Mouse (Mus musculus) adrenal gland, postnatal 10 days (tissue): Measurements from ENCODE around the gene Rgs12. TPM values are rescaled to one million over a fixed set of nuclear protein-coding genes. Genes with fewer than 3 reads are reported as not detected.

Experiments
- DNase-seq: peaks from one replicate; pipeline ENCODE4 v3.0.0; 2021; ENCODE audit warnings: mixed read lengths
- long read RNA-seq, 2 experiments: library from polyadenylated mRNA; stranded (forward); transcript quantifications; one replicate each; pipeline ENCODE4 v2.0.0; 2021
- total RNA-seq, 2 experiments: library from RNA; stranded (reverse); gene quantifications; 2 replicates each; pipeline ENCODE4 v1.2.3; 2021

Rgs12 gene
- total RNA-seq, result 10 to 100 TPM; 27.9 to 42.1 TPM
- long read RNA-seq, experiment 1, partial matches to known transcripts, result 2 of 11 reads
- long read RNA-seq, experiment 1, other reads (novel, unspliced or antisense), result 9 of 11 reads
- long read RNA-seq, experiment 2, full-length matches to known transcripts, result 5 of 15 reads
- long read RNA-seq, experiment 2, partial matches to known transcripts, result 2 of 15 reads
- long read RNA-seq, experiment 2, other reads (novel, unspliced or antisense), result 8 of 15 reads

GRCm38 (mm10) chr5:34948861-34949760 is at the start of gene Rgs12:
Gene Rgs12, plus strand, starts transcription at chr5:34949445.
- peak; percentile 96 for DNase-seq

GRCm38 (mm10) chr5:34899787-34900469 is 49.3 kb upstream of the Rgs12 start:
- DNase-seq, result no peak

DNA sequence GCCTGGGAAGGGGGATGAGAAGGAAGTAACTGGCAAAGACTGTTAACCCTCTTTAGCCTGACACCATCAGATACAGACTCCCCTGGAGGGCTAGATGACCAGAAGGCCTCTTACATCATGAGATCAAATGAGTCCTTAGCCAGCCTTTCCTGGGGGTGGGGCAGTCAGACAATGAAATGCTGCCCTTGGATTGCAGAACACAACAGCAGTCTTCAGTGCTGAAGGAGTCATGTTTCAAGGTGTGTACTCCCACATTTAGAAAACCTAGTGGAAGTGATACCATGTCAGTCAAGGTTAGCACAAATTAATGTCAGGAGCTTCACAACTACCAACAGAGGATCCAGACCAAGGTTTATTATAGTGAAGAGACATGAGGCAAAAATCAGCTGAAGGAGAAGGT is 46.9 kb upstream of the Rgs12 start:
- DNase-seq, result no peak

DNA sequence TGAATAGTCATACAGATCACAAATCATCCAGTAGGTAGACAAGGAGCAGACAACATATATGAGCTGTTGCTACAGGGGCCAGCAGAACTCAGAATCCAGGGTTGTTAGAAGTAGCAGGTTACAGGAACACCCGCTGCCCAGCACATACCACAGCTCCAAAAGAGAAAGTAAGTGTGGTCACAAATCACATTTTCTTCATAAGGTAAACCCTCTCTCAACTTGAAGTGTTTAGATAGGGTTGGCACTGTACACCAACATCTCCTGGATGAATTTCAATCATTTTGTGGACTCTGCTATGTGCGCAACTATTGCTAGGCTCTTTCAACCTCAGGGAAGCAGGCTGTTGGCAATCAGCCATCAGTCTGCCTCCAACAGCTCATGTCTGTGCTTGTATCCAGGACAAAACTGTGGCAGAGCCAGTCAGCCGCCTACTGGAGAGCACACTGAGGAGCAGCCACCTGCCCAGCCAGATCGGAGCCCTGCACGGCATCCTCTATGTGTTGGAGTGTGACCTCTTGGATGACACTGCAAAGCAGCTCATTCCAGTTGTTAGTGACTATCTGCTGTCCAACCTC is 46.3 kb upstream of the Rgs12 start:
- peak; percentile 58 for DNase-seq

- no peak for DNase-seq
These were observed 44.8 kb upstream of the Rgs12 start for GRCm38 (mm10) chr5:34904412-34904811.

DNA sequence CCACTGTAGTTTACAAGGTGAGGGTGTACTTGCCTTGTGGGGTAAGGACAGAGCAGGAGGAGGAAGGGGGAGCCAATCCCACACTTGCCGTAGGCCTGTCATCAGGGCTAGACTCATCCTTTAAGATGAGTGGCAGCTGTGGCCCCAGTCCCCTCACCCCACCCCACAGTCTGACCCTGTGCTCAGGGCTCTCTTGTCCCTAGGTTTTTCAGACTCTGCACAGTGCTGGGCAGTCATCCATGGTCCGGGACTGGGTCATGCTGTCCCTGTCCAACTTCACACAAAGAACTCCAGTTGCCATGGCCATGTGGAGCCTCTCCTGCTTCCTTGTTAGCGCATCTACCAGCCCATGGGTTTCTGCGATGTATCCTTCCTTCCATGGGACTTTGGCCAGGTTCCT is 42.0 kb upstream of the Rgs12 start:
- no peak for DNase-seq

DNA sequence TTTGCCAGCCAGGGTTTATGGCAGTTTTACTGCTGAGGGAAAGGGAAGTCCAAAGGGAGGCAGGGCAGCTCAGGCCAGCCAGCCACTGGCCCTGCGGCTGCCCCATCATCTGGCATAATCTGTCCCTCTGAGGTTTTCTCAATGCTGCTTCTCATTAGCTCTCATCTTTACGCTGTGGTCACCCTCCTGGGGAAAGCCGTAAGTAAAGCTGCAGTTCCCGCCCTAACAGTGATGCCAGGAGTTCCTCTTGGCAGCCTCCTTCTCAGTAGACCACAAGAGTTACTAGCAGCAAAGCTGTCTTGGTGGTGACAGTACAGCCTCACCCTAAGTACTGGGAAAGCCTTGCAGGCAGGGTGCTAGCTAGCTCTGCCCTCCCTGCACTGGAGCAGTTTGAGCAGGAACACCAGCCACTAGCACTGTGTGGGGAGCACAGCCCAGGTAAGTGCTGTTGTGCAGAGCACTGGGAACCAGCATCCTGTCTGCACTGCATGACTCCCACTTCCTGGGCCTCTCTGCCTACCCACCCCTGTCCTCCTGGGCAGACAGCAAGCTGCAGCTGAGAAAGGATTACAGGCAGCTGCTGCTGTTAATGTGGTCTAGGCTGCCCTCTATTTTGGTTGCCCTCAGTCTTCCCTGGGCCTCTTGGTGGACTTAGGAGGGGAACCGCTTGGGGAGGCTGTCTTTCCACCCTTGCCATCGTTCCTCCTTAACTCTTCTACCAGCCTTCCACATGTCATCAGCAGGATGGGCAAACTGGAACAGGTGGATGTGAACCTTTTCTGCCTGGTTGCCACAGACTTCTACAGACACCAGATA is 41.1 kb upstream of the Rgs12 start, which contains the start of gene Msantd1:
TSS of gene Msantd1 (plus strand) at position 103 of the 816 bp plus-strand sequence.
- no peak for DNase-seq

DNA sequence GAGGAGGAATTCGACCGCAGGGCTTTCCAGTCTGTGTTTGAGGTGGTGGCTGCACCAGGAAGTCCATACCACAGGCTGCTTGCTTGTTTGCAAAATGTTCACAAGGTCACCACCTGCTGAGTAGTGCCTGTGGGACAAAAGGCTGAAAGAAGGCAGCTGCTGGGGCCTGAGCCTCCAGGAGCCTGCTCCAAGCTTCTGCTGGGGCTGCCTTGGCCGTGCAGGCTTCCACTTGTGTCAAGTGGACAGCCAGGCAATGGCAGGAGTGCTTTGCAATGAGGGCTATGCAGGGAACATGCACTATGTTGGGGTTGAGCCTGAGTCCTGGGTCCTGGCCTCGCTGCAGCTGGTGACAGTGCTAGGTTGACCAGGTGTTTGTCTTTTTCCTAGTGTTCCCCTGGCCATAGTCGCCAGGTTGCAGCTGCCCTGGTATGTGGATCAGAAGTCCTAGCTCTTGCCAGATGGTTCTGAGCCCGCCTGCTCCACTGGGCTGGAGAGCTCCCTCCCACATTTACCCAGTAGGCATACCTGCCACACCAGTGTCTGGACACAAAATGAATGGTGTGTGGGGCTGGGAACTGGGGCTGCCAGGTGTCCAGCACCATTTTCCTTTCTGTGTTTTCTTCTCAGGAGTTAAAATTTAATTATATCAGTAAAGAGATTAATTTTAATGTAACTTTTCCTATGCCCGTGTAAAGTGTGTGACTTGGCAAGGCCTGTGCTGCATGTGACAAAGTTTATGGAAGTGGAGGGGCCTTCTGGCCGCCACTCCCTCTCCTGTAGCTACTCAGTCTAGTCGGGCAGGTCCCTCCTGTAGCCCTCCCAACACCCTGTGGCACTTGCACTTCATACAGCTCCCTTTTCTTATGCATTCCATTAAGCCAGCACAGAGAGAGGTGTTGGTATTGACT is 40.3 kb upstream of the Rgs12 start:
- DNase-seq, result no peak

GRCm38 (mm10) chr5:34909634-34910503 is 39.4 kb upstream of the Rgs12 start:
- DNase-seq, result no peak

DNA sequence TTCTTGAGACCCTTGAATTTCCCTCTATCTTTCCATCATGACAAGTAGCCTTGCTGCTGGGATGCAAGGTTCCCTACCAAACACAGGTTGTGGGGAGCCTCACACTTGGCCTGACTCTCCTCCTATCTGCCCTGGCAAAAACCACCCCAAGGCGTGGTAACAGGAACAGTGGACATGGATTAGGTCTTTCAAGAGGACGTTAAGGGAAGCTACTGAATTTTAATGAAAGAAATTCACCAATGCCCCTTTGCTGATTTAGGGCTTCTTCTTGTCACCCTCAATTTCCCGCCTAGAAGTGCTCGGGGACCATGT is 38.8 kb upstream of the Rgs12 start:
- no peak for DNase-seq

- DNase-seq, result peak; percentile 86
These were observed 33.4 kb upstream of the Rgs12 start for GRCm38 (mm10) chr5:34915801-34916200.

DNA sequence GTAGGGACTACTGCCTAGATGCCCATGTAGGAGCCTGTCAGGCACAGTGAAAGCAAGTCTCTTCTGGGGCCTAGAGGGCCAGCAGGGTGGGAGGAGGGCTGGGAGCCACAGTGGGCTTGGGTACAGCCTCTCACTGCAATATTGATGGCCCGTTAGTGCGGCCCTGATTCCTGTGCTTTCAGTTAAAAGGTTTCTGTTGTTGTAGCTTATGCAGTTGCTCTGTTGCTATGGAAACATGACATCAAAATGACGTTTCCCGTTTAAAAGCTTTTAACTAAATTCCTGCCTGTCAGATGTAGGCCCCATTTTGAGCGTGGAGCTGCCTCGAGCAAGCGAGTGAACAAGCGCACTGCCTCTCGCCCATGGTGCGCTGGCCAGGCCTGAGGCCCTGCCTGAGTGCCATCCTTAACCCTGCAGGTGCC is 32.0 kb upstream of the Rgs12 start:
- no peak for DNase-seq

DNA sequence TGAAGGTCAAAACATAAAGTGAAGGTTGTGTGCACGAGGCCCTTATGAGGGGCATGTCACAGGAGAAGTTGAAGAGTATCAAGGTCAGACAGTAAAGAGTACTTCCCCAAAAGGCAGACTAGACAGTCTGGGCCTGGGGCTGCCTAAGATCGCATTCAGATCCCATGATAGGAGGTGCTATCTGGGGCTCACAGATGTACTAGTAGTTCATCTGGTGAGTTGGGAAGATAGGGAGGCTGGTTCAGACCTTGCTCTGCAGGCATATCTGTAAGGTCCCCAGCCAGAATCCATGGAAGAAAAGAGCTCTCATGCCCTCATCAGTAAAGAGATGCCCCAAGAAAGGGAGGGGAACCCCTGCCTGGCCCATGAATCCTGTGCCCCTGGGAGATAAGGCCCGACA is 30.5 kb upstream of the Rgs12 start:
- no peak for DNase-seq

DNA sequence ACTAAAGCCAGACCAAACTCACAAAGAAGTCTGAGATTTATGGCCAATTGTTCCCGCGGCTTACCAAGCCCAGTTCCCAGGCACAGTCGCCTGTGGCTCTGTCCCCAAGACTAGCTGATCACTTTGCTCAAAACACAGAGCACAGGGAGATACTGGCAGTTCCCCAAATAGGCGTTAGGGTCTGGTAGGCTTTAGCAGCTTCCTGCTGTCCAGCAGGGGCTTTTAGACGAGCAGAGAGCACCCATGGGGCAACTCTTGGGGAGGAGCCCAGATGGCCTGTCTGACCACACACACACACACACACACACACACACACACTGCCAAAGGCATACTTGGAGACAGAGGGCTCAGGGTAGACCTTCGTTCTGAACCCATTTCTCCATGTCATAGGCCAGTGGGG is 26.7 kb upstream of the Rgs12 start:
- DNase-seq, result peak; percentile 23

- DNase-seq, result no peak
These were observed 25.3 kb upstream of the Rgs12 start for GRCm38 (mm10) chr5:34923920-34924319.

DNA sequence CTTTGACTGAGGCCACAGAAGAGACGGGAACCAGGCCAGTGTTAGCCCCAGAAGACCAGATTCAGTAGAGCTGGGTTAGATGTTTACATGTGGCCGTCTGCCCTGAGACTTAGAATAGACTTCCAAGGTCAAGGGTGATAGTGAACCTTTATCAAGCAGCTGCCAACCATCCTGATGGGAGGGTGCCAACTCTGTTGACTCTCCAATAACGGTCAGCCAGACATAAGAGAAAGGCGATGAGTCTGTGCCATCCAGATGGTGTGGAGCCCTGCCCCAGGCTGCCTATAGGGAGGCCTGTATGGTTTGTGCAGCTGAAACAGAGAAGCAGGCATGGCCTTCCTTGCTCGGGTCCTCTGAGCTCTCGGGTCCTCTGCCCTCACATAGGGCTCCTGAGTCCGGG is 24.7 kb upstream of the Rgs12 start:
- DNase-seq, result peak; percentile 24

DNA sequence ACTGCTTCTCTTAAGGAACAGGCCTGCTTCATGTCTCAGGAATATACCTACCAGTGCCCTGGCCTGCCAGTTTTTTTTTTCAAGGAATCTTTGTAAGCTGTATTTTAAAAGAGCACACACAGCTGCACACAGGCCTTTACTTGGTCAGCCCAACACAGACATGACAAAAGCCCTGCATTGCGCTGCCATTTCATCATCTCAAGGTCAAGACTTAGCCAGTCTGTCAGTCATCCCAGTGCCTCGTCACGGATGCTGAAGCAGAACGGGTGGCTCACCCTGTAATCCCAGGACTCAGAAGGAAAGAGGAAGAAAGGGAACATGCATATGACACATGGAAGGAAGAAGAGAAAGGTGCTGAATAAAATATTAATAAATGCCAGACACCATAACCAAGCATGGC is 21.6 kb upstream of the Rgs12 start:
- no peak for DNase-seq

- no peak for DNase-seq
These were observed 18.9 kb upstream of the Rgs12 start for GRCm38 (mm10) chr5:34930151-34930975.

GRCm38 (mm10) chr5:34931091-34931490 is 18.2 kb upstream of the Rgs12 start:
- DNase-seq, result no peak
